Mouse (Mus musculus) stomach, postnatal 0 days (tissue): ENCODE data around the gene Itga3.

Experiments
- CTCF ChIP-seq: IDR thresholded peaks from 2 replicates; pipeline ENCODE4 v1.5.1; 2016; ENCODE audit warnings: antibody characterized with exemption, low read depth, mild to moderate bottlenecking, moderate library complexity
- EP300 ChIP-seq: optimal IDR thresholded peaks from 2 replicates; pipeline ENCODE3; 2016; ENCODE audit warnings: antibody characterized with exemption

- peak; percentile 68 for TF ChIP-seq CTCF
- no peak for TF ChIP-seq EP300
Measured at GRCm38 (mm10) chr11:95022237-95022992, 54.2 kb downstream of the Itga3 start.
